Mouse (Mus musculus) yolk sac, embryonic 10.5 days (tissue): ENCODE results near the gene Ctnnd1.

ENCODE experiments used
- DNase-seq: peaks from one replicate; pipeline ENCODE4 v3.0.0-alpha.2; 2017; ENCODE audit warnings: low spot score

Gene Ctnnd1

GRCm38 (mm10) chr2:84647051-84647568 lies 3.5 kb downstream of the Ctnnd1 start:
- no peak for DNase-seq

DNA sequence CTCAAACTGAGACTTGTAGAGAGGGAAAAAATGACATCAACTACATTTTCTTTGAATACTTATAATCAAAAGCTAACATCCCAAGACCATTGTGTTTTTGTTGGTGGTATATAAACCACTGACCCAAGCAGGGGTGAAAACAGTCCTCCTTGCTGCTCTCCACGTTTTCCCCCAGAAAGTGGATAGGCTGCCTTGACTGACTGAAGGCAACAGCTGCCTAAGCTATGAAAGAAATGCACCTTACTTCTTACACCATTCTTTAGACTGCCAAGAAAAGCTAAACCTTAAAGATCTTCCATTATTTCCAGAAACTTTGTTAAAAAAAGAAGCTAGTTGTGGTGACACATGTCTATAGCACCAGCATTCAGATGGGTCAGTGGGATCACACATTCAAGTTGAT lies 4.4 kb downstream of the Ctnnd1 start:
- no peak for DNase-seq

DNA sequence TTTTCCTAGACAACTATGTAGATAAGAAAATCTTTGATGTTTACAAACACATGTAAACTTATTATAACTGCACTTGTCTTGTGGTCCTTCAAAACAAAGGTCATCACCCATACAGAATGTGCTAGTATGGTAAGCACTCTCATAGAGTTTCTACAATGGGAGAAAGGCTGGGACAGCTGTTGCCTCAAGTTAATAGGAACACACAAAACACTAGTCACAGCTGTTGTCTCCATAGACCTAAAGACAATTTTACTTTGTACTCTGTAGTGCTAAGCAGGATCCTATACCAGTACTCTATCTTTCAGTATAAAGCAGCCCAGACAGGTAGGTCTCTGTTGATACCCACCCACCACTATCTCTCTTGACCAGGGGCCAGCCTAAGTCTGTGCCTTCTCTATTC lies 9.7 kb downstream of the Ctnnd1 start:
- no peak for DNase-seq

DNA sequence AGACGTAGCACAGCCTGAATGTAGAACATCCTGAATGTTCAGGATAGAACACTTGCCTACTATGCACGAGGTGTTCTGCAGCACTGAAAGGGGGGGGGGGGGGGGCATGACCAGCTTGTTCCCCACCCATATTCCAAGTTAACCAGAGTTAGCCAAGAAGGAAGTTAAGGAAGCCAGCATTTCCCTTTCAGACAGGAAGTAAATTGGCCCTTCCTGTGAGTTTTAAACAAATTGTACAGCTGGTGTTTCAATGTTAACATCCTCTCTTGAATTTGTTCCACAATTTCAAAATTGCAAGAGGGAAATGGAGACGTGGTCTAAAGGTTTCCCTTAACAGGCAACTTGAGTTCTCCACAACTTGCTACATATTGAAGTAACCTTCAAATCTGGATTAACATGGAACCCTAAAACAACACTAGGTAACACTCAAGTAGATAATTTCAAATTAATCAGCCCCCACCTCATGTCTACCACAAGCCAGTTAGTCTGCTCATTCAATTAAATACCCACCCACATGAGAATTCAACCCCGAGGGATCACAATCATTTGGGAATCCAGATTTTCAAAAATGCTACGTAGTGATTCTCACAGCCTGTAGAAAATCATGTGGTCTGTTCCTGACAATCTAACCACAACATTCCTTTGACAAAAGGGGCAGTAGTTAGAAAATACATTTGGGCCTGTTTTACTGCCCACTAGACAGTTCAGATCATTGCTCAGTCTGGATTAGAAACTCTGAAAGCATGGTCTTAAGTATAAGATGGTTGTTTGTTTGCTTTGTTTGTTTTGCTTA lies 11.9 kb downstream of the Ctnnd1 start:
- no peak for DNase-seq

GRCm38 (mm10) chr2:84637452-84638165 lies 13.0 kb downstream of the Ctnnd1 start:
- DNase-seq, result no peak

- peak; percentile 84 for DNase-seq
These were observed 14.3 kb downstream of the Ctnnd1 start for GRCm38 (mm10) chr2:84636231-84636741.

GRCm38 (mm10) chr2:84635611-84636010 lies 15.0 kb downstream of the Ctnnd1 start:
- peak; percentile 91 for DNase-seq

DNA sequence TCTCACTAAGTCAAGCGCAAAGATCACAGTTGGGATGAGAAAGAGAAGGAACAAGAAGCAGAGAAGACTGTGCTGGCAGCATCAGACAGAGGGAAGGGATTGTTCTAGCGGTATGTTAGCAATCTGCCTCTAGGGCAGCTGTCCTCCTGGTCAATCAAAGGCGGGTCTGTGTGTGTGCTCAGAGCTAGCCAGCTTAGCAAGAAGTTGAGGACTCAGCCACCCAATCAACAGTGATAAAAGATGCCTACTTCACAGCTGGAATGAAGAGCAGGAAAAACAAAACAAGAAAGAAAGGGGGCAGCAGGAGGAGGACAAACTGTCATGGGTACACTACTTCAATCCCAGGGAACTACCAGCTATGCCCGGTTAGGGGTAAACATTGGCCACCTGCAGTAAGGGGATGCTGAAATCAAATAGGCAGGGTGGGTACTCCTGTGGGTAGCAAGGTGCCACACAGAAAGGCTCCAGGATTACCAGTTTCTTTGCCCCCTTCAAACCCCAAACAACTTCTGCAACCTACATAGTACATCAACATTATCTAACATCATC lies 15.6 kb downstream of the Ctnnd1 start:
- peak; percentile 36 for DNase-seq

DNA sequence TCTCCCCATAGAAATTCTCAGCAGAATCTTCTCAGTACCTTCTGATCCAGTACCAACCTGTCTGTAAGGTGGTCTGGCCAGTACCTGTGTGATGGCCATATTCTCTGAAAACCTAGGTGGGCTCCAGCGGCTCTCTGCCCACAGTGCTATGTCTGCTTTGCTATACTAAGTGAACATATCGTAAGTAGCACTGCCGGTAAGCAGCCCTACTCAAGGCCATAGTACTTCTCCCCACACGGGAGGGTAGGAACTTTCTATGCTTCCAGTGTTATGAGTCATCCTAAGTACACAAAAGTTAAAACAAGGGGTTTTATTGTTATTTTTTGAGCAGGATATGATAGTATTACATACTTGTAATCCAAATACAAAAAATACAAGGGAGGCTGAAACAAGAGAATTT lies 16.6 kb downstream of the Ctnnd1 start:
- no peak for DNase-seq

DNA sequence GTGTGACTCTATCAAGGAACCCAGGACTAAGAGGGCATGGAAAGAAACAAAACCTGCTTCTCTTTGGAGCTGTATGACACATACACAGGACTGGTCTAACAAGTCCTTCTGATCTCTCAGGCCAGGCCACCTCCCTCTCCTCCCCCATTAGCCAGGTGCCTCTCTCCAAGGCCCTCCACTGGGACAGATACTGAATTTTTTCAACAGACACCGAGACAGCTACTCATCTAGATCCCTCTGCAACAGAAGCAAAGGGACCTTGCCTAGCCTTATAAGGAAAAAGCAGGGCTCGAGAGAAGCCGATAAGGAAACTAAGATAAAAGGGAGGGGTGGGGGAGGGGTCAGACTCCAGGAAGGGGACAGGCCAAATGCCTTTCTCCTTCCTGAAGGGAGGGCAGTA lies 17.6 kb downstream of the Ctnnd1 start:
- DNase-seq, result peak; percentile 72

DNA sequence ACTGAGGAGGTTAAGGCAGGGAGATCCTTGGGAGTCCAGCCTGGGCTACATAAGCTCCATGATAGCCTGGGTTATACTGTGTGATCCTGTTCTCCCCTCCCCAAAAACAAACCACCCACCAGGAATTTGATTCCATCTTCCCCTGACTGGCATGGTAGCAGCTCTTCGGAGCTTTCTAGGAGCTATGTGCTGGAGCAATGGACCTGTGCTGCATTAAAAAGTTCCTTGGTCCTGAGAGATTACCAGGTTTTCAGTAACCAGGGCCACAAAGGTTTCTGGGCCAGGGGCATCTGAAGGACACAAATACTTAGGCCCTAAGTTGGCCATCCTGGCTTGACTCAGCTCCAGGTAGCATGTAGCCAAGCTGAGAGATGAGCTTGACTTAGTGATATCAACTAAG lies 18.6 kb downstream of the Ctnnd1 start:
- DNase-seq, result no peak

DNA sequence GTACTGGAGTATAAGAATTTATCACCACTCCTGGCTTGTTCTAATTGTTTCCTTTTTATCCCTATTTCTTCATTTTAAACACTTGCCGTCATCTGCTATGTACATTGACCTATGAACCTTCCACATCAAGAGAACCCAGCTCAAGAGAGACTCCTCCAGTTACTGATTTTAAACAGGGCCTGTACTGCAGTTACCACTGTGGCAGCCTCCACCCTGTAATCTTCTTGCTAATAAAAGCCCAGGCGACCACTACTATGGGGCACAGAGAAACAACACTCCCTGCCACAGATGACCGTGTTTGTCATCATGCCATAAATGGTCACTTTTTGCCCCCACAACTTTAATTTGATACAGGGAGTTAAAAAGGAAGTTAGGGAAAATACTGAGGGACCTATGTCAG lies 23.5 kb downstream of the Ctnnd1 start:
- peak; percentile 54 for DNase-seq

GRCm38 (mm10) chr2:84626366-84626975 lies 24.1 kb downstream of the Ctnnd1 start:
- DNase-seq, result no peak

DNA sequence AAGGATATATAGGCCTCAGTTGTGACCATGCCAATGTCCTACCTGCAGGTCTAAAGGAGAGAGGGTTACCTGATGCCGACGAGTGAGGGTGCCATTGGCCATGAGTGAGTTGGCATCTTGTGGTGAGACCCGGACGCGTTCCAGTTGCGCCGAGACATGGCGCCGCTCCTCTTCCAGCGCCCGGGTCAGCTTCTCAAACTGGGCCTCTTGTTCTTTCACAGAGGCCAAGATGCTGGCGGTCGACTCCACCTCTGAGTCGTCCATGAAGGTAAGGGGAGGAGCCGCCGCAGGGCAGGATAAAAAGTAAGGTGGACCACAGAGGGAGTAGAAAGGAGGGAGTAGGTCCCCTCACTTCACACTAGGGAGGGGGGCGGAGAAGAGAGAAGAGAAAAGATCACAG lies 26.4 kb downstream of the Ctnnd1 start:
- no peak for DNase-seq

- no peak for DNase-seq
These were observed 27.0 kb downstream of the Ctnnd1 start for GRCm38 (mm10) chr2:84623428-84624119.

GRCm38 (mm10) chr2:84622668-84623067 lies 27.9 kb downstream of the Ctnnd1 start:
- DNase-seq, result no peak

DNA sequence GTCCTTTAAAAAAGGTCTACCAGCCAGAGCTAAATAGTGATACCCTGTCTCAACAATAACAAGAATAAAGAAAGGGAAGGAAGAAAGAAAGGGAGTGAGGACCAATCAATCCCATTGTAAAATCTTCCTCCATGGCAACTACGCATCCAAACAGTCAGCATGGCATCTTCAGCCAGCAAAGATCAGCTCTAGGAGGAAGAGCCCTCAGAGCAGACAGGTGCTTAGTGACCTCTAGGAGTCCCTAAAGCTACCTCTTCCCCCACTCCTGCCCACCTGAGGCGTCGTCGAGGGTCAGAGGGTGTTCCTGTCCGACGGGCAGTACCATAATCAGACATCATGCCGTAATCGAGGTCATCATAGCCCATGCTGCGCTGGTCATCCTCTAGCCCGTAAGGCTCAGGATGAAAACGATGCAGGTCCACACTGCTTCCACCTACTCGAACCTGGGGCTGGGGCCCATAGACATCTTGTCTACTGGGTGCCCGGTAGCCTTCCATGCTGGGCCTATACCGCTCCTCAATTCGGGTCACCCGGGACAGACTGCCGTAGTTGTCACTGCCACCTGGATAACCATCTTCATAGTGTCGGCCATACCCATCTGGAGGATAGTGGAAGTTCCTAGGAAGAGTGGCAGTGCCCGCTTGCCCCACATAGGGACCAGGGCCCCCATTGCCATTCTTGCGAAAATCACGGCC lies 30.8 kb downstream of the Ctnnd1 start:
- DNase-seq, result no peak

GRCm38 (mm10) chr2:84618914-84619313 lies 31.7 kb downstream of the Ctnnd1 start:
- DNase-seq, result no peak

DNA sequence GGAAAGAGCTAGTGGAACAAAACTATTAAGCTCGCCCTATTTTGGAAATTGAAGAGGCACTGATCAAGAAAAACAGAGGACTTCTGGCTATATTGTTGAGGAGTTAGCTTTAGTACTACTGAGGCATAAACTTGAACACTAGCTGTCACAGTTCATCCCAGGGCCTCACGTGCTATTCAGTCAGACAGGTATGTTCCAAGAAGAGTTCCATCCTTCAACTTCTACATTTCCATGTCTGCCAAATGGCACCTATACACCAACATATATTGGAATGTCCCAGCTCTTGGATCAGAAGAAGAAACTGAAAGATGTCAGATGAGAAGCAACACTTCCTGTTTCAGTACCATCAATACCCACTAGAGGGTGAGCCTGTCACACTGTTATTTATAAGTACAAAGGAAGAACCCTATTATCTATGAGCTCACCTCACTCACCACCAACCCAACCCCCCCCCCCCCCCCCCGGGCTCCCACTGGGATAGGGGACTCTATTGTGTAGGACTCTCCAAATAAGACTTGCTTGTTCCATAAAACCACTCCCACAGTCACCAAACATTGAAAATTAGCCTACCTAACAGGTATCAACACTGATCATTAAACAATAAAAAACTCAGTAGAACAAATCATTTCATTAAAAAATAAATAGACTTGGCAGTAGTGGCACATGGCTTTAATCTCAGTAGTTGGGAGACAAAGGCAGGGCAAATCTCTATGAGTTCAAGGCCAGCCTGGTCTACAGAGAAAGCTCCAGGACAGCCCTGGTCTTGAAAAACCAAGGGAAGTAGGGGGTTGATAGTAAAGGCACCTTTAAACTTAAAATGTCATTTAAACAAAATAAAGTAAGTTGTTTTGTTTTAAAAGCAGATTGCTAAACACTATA lies 32.7 kb downstream of the Ctnnd1 start:
- peak; percentile 22 for DNase-seq

DNA sequence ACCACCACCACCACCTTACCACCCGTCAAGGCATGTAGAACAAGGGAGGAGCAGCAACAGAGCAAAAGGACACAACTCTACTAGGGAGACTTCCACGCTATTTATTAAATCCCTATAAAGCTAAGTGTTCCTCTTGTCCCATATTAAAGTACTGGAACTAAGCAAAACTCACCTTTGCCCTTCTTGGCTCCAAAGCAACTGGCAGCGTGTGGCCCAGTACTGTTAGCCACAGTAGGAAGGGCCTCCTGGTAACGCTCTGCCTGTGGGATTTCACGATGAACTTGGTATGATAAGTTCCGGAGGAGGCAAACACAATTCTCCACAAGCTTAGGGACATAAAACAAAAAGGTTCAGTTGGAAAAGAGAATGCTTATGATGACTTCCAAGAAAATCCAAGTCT lies 37.8 kb downstream of the Ctnnd1 start:
- DNase-seq, result no peak
